Mouse (Mus musculus) cortical plate, adult 2 months (tissue): ENCODE measurements around the gene Slc8a1.

ENCODE experiments used
- CTCF ChIP-seq: fragments of 200-500 bp; IDR thresholded peaks from 2 replicates; pipeline ENCODE4 v1.5.1; 2011; ENCODE audit warnings: mild to moderate bottlenecking, control low read depth, low read length; ENCODE audit not compliant: insufficient read depth; ENCODE audit errors: extremely low read depth
- POLR2A ChIP-seq: fragments of 200-500 bp; IDR thresholded peaks from 2 replicates; pipeline ENCODE4 v1.6.1; 2011; ENCODE audit warnings: mild to moderate bottlenecking, low read length, control low read depth; ENCODE audit not compliant: insufficient read depth; ENCODE audit errors: extremely low read depth

DNA sequence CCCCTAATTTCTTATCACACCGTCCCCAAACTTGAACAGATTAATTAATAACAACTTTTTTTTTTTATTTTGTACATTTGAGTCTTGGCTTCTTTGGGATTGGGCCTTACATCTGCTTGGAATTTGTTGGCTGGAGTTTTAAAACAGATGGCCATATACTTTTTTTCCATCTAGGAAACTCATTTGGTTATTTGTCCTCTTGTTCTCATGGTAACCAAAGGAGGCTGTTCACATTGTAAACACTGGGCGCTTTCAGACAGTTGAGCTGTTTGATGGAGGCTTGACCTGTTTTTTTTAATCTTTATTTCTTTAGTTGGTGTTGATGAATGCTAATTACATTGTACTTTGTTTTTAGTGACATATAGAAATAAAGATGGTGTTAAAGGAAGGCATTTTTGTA, 369.1 kb downstream of the Slc8a1 start:
- TF ChIP-seq CTCF (no peak), POLR2A (no peak)
